Mouse (Mus musculus) mouse embryonic stem cell (cell line): ENCODE data around the gene Sp100.

Source experiments
- in situ Hi-C, 2 experiments: fragments of 300-500 bp; cut with MboI; formaldehyde crosslinking; loops; 1 replicate in 1 of 2; 3 replicates in 1 of 2; pipeline ENCODE4 v1.14.3; 2019 to 2020; ENCODE audit warnings: low sequenced_read_pairs in 2 of 2, low pct_unique_long_range_greater_than_20kb in 1 of 2, mixed read lengths in 1 of 2; ENCODE audit not compliant: unreplicated experiment in 1 of 2

Sp100 gene

GRCm38 (mm10) chr1:85693280-85693679, 43.5 kb downstream of the Sp100 start:
- in situ Hi-C loops = no loop called here

- in situ Hi-C loops = no loop called here
These were observed 45.9 kb downstream of the Sp100 start for GRCm38 (mm10) chr1:85695646-85696045.

GRCm38 (mm10) chr1:85697721-85698493, 48.1 kb downstream of the Sp100 start:
- in situ Hi-C loops = no loop called here

GRCm38 (mm10) chr1:85702531-85702930, 52.7 kb downstream of the Sp100 start:
- in situ Hi-C loops = no loop called here

GRCm38 (mm10) chr1:85703245-85704186, 53.7 kb downstream of the Sp100 start:
- in situ Hi-C loops = no loop called here

GRCm38 (mm10) chr1:85705552-85705951, 55.8 kb downstream of the Sp100 start:
- in situ Hi-C loops = no loop called here

GRCm38 (mm10) chr1:85706754-85707153, 57.0 kb downstream of the Sp100 start:
- in situ Hi-C loops = no loop called here

GRCm38 (mm10) chr1:85714501-85714900, 64.7 kb downstream of the Sp100 start:
- in situ Hi-C loops = no loop called here

- in situ Hi-C loops = no loop called here
These were observed 66.7 kb downstream of the Sp100 start for GRCm38 (mm10) chr1:85716447-85717027.

- in situ Hi-C loops = no loop called here
These were observed 69.3 kb downstream of the Sp100 start for GRCm38 (mm10) chr1:85719049-85719448.

GRCm38 (mm10) chr1:85720220-85720893, 70.6 kb downstream of the Sp100 start:
- in situ Hi-C loops = no loop called here

GRCm38 (mm10) chr1:85730471-85730870, 80.7 kb downstream of the Sp100 start:
- in situ Hi-C loops = no loop called here

GRCm38 (mm10) chr1:85732581-85732980, 82.8 kb downstream of the Sp100 start:
- in situ Hi-C loops = no loop called here

- in situ Hi-C loops = no loop called here
These were observed 84.7 kb downstream of the Sp100 start for GRCm38 (mm10) chr1:85734511-85734910.

- in situ Hi-C loops = no loop called here
These were observed 85.8 kb downstream of the Sp100 start for GRCm38 (mm10) chr1:85735463-85736123.

GRCm38 (mm10) chr1:85736355-85737184, 86.8 kb downstream of the Sp100 start:
- in situ Hi-C loops = no loop called here

GRCm38 (mm10) chr1:85739000-85739399, 89.2 kb downstream of the Sp100 start:
- in situ Hi-C loops = no loop called here
